Mouse (Mus musculus): ENCODE results near the gene Uox.

DNA sequence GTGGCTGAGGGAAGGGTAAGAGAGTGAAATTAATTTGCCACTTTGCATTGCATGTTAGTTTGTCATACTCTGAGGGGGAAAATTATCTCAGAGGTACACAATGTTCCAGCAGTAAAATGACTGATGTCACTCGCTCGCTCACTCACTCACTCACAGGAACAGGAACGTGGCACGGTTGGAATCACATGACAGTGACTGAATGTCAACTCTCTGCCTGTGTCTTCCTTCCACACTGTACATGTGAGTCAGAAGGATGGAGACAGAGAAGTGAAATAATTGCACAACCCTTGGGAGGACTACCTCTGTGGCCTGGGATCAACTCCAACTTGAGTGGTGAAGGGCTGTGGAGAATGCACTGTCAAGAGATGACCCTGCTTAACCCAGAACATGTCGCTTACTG is 87.2 kb downstream of the Uox start:
- no peak for TF ChIP-seq CTCF (IDR thresholded peaks at IDR 0.05; ENCODE audit: low read depth, low read length)
- TF ChIP-seq POLR2A (IDR thresholded peaks at IDR 0.05; ENCODE audit: extremely low read depth, insufficient read depth, low read length): no peak
